Mouse (Mus musculus) megakaryocyte progenitor cell, adult 5-6 weeks (primary cell): ENCODE results near the gene Galt. TPM values are rescaled to one million over a fixed set of nuclear protein-coding genes. Genes with fewer than 3 reads are reported as not detected.

ENCODE experiments used
- ATAC-seq: replicated peaks from 2 replicates; pipeline ENCODE4 v1.8.0; 2016; ENCODE audit warnings: mild to moderate bottlenecking, moderate TSS enrichment, inconsistent platforms; ENCODE audit not compliant: poor library complexity
- total RNA-seq, 2 experiments: library from RNA; stranded (forward) in 1 of 2; stranded (reverse) in 1 of 2; fragments of 157-497, 149-512 nt in 1 of 2; fragments of 200-1000 nt in 1 of 2; gene quantifications; 2 replicates each; pipeline versions ENCODE4 v1.2.3 to v1.2.4; 2015 to 2017

Gene Galt
- total RNA-seq (2015), result 31.5 and 34.7 TPM in 2 replicates
- total RNA-seq (2017), result 26.1 and 36.4 TPM in 2 replicates

GRCm38 (mm10) chr4:41754797-41755337 is at the start of gene Galt:
TSS of gene Galt (plus strand) at chr4:41755228.
- ATAC-seq, result peak; percentile 45

DNA sequence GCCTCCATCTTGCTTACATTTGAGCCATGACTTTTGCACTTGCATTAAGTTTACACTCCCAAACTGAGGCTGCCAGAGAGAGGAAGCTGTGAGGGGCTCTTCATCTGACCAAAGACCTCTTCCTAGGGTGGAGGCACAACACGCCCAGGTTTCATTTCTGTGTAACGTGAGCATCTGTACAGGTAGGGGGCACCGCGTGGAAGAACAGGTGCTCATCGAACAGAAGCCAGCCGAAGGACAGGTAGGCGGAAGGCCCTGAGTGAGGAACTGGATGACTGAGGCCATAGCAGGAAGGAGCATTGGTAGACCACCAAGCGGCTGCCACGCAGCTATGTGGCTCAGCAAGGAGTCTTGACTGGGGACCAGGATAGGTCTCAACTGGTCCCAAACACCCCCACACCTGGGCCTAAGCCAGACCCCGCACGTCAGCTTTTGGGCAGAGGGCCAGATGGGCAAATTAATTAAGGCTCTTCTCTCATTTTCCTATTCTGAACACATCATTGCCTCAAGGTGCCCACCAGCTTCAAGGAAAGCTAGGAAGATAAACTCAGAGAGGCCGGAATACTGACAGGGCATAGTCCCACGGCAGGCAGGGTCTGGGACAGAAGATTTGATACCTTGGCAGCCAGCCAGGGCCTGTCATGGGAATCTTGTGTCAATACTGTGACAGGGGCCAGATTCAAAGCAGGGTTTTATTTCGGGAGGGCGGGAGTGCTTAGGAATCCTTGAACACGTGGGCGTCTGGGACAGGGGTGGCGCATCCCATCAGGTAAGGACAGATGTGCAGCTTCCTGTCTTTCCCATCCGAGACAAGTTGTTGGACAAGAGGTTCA is 48.9 kb upstream of the Galt start:
- ATAC-seq, result no peak

- ATAC-seq, result peak; percentile 89
Measured at GRCm38 (mm10) chr4:41707011-41707535, 48.0 kb upstream of the Galt start.

GRCm38 (mm10) chr4:41708192-41708745 is 46.8 kb upstream of the Galt start:
- ATAC-seq, result peak; percentile 54

DNA sequence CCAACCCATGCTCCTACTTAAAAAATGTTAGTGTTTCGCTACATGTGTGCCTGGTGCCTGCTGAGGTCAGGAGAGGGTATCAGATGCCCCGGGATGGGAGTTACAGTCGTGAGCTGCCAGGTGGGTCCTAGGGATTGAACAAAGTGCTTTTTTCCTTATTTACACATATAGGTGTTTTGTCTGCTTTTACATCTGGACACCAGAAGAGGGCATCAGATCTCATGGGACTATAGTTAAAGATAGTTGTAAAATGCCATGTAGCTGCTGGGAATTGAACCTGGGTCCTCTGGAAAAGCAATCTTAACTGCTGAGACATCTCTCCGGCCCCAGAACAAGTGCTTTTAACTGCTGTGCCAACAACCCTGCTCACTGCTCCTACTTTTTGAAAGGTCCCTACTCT is 44.8 kb upstream of the Galt start:
- ATAC-seq, result no peak

DNA sequence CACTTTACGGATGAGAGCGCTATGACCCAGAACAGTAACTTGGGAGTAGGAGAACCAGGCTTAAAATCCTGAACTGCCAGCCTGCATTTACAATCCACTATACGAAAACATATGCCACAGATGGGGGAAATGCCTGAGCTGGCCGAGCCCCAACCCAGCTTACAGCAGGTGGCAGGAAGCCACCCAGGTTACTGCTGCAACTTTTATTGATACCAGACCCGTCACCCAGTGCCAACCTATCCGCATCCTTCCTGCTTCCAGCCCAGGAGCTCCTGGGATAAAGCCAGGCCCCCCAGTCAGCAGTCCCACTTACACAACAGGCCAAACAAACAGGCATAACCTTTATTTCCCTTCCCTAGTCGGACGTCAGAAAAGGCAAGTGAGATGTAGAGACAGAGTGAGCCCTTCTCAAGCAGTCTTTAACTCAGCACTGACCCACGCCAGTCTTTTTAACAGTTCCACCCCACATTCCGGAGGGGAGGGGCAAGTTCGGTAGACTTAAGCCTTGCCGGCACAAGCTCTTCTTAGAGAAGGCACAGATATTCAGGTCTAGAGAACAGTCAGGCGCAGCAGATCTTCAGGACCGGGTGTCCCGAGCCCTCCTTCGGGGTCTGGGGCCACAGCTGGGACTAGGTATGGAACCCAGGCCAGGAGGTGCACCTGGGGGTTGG is 43.2 kb upstream of the Galt start:
- ATAC-seq, result no peak

- ATAC-seq, result no peak
Measured at GRCm38 (mm10) chr4:41712421-41713196, 42.4 kb upstream of the Galt start.

DNA sequence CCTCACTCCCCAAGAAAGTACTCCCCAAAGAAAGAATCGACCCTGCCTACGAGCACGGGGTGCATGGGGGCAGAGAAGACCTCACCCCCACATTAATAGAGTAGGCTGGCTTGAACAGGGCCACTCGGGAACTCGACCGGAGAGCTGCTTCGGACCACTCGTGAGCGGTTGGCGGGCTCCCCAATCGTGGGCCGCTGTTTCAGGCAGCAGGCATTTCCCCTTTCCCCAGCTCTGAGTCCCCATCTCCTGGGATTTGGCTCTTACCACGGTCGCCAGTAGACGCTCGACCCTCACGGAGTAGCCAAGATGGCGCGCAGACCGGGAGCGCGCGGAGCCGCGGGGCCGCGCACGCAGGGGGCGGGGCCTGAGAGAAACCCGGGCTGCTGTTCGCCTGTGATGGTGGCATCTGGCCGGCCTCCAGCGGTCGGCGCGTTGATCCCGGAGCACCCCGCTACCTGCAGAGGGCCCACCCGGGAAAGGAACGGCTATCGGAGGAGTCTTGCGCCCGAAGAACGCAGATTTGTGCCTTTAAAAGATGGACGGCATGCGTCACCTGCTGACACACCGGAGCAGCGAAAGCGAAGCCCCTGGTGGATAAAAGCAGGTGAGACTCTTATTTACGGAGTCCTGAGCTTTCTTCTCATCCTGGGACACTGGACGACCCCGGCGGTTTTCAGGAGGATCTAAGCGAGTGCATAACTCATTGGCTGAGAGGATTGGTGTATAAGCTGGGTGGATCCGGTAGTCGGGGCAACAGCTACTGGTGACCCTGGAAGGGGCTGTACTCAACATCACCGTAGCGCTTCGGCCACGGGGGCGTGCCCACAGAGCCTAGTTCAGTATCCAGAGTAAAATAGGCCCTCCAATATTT is 41.6 kb upstream of the Galt start, which contains the start of gene Rpp25l:
Gene Rpp25l (minus strand): TSS at position 338 of the 871 bp plus-strand sequence.
- peak; percentile 72 for ATAC-seq

DNA sequence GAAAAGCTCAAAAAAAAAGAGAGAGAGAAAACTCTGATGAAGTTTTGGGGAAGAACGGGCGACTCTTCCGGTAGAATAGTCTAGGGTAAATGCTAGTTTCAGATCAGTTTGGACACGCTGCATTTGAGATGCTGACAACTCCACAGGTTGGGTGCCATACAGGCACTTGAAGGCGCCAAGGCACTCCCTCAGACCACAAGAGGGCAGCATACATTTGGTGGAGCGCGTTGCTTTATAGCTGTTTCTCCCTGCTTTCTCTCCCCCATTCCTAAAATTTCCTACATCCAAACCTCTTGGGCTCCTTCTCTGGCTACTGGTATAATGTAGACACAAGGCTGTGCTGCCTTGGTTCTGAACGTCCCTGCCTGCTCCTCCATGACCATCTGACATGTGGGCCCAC is 40.8 kb upstream of the Galt start:
- peak; percentile 63 for ATAC-seq

GRCm38 (mm10) chr4:41715082-41715481 is 39.9 kb upstream of the Galt start:
- ATAC-seq, result no peak

GRCm38 (mm10) chr4:41715596-41715995 is 39.4 kb upstream of the Galt start:
- peak; percentile 51 for ATAC-seq

DNA sequence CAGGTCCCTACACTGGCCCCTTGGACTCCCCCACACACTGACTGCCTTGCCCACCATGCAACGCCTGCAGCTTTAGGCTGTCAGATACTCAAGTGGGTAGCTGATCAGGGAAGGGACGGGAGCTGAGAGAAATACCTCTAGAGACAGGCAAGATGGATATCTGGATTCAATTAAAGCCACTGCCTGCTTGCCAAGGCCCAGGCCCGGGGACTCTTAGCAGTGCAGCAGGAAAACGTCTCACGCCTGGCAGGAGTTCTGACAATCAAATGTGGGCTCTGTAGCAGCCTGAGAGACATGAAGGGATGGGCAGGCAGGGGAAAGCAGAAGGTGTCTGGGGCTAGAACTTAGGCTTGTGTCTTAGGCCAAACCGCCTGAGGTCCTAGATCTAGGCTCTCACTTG is 38.2 kb upstream of the Galt start:
- ATAC-seq, result no peak

GRCm38 (mm10) chr4:41722918-41723351 is 32.1 kb upstream of the Galt start, which contains the start of gene Dctn3:
TSS of gene Dctn3 (minus strand) at chr4:41723170.
- ATAC-seq, result peak; percentile 98

DNA sequence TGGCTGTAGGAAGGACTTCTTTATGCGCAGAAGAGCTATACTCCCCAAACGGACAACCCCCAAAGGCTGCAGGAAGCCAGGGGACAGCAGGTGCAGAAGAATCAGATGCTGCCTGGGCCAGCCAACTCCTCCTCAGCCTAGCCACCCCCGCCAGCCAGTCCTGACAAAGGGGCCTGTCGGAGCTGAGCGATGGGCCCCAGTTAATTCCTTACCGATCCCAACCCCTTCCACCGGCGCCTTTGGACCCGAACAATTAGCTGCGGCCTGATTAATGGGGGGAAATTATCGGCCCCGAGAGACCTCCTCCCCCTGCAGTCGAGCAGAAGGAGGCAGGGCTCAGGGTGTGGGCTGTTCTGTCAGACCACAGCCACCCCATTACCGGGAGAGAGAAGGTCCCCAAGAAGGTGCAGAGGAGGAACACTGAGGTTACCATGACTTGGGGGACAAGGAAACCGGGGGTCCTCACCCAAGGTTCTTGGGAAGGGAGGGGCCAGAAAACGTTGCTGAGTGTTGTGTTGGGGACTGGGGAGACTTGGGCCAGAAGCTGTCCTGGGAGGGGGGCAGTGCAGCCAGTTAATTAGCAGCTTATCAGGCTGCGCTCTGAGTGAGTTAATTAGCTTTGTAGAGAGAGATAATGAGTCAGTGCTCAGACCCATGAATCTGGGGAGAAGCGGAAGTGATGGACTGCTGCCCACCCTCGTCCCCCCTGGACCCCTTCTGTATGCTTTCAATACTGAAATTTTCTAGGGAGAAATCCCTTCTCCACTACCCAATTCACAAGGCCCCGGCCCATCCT is 28.0 kb upstream of the Galt start:
- no peak for ATAC-seq

DNA sequence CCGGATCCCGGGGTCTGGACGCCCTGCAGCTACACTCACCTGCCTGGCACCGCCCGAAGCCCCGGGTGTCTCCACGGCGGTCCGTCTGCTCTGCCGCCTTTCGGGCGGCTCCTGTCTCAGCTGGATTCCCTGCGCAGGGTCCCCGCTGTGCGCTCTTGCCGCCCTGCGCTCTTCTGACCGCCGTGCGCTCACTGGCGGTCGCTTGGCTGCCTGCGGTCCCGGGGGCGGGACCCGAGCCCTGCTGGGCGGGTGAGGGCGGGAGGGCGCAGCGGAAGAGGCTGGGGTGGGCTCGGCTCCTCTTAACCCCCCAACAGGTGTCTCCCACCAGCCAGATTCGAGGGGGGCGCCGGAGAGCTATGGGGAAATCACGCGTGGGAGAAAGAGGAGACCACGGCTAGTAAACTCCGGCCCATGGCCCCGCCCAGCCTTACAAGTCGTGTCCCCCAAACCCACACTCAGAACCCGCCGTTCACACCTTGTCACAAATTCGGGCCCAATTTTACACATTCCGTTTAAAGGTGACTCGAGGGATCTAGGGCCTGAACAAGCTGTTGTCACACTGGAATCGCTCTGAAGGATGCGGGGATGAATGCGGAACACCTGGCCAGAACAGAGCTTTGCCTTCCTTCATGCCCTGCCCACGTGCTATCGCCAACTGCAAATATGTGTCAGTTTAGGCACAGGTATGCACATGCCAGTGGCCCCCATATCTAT is 23.8 kb upstream of the Galt start, which contains the start of gene Arid3c:
Gene Arid3c (minus strand): TSS at position 91 of the 714 bp plus-strand sequence.
- ATAC-seq, result peak; percentile 64

GRCm38 (mm10) chr4:41737602-41738255 is 17.3 kb upstream of the Galt start:
- ATAC-seq, result peak; percentile 59

GRCm38 (mm10) chr4:41738256-41738603 is 16.8 kb upstream of the Galt start:
- ATAC-seq, result no peak
